Mouse (Mus musculus) G1E-ER4 (cell line): Measurements from ENCODE around the gene Il9. TPM values are rescaled to one million over a fixed set of nuclear protein-coding genes. Genes with fewer than 3 reads are reported as not detected.

Source experiments
- GATA1 ChIP-seq: IDR thresholded peaks from one replicate; pipeline ENCODE4 v1.8.0; 2012; ENCODE audit warnings: low read length, inconsistent platforms
- polyA plus RNA-seq: library from polyadenylated mRNA; stranded (reverse); fragments of >175 nt; gene quantifications from 2 replicates; pipeline ENCODE4 v1.2.3, GENCODE M21; 2012

The Il9 gene
- polyA plus RNA-seq, 1 experiment = not detected

DNA sequence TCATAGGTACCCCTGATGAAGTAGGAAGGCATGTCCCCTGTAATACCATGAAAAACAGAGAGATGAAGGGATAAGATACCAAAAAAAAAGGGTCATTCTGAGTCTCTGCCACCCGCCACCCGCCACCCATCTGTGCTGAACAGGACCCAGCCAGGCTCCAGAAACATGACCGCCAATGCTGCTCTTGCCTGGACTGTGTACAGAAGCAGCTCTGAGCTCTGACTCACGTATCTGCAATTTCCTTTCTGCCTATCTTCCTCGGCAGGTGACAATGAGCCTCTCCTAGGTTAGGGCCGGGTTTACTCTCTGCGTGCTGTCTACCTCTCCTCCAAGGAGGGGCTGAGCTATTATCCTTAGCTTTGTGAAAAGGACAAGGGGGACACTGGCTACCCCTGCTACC is 38.6 kb downstream of the Il9 start:
- no peak for TF ChIP-seq GATA1

DNA sequence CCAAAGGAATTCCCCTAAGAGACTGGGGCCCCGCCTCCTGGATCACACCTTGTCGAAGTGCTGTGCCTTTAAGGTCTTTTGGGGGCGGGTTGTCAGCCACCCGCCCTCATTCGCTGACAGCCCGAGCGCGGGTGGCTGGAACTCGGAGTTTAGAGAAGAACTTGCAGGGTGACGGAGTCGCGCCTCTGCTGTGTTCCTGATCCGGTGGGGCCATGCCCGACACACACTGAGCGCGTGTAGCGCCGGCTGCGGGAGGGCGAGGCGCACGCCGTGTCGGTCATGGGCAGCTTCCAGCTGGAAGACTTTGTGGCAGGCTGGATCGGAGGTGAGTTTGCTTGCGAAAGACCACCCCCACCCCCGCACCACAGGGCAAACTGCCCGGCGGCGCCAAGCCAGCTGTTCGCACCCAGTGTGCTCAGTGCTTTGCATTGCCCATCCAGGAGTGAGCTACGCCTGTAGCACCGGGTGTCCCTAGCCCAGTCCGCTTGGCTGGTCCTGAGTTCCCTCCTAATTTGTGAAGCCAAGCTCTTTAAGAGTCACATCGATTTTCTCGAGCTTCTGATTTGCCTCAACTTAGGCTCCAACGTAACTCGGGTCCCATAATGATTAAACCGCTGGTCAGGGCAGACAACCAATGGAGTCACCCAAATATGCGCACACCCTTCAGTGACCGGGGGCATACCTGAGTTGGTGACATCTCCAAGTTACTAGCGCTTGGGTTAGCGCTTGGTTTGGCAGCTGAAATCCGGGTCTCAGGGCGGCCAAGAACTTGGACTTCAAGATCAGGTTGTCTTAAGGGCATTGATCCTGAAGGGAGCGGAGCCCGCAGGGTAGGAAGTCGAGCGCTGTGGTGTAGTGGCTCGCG is 43.6 kb downstream of the Il9 start, which contains the start of gene Slc25a48:
Slc25a48 (plus strand) TSS at position 145 of the 865 bp plus-strand sequence.
- no peak for TF ChIP-seq GATA1

DNA sequence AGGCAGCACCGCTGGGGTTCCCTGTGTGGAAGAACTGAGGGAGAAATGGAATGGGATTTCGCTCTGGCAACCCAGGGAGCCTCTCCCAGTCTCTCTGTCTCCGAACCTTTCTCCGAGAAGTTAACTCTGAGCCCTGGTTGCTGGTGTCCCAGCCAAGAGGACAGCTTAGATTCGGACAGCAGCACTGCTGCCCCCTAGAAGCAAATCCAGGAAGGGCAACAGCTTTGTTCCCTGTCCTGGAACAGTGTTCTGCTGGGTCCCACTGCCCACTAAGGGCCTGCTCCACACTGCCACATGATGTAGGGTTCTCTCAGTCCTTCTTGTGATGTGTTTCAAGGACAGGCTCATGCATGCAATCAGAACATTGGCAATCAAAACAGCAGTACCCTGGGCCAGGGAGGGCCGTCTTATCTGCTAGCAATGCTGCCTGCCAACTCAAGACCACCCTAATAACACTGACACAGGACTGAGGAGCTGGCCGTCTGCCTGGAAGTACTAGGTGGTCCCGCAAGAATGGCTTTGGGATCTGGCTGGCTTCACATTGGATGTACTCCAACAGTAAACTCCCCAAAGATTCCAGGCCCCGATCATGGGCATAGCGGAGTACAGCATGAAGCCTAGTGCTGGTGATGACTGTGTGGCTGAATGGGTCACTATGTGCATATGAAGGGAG is 46.3 kb downstream of the Il9 start:
- TF ChIP-seq GATA1 = no peak

DNA sequence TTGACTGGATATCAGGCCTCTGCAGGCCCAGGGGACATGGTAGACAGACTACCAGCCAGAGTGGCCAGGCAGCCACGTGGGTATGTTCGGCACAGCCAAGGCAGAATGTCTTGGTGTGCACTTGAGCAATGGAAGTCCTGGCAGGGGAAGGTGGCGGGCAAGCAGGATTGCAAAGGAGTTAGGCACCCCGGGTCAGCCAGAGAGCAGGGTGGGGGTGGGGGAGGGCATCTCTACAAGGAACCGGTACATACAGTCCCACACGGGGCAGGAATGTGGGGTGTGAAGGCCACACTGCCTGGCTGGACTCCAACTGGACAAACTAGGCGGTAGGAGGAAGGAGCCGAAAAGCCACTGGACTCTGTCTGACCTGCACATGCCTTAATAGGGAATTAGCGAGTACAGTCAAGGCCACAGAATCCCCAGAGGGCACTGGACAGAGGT is 47.7 kb downstream of the Il9 start:
- no peak for TF ChIP-seq GATA1

DNA sequence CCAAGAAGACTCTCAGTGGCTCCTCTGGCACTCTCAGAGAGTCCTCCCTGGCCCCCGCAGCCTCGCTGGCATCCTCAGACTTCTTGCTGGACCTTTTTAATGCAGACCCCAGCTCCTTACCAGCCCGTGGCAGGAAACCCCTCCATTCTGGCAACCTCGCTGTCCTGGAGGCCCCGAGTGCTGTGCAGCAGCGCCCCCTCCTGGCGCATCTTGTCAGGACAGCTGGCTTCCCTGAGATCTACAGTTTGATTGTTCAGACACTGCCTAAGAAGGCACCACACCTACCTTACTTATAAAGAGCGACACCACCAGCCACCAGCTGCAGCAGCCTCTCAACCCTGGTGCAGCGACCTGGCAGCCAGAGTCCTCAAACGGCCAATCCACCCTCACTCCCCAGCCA is 48.6 kb downstream of the Il9 start:
- TF ChIP-seq GATA1 = no peak

DNA sequence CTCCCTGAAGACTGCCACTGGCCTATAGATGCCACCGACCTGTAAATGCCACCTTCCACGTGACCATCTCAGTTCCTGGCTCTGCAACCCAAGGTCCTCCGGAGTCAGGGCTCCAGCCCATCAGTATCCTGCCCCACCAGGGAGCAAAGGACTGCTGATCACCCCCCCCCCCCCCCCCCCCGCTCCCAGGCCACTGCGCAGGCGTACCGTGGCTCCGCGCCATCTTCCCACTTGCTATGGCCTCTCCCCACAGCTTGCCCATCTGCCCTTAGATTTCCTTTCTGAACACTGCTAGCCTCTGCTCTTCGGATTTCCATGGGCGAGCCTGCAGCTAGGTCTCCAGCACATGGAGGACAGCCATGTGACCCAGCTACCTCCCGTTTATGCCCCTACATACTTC is 49.5 kb downstream of the Il9 start:
- TF ChIP-seq GATA1 = no peak

Other genes with a start within 250 kb of the Il9 start
- not detected in 2 replicates for gene Neurog1, start 230.1 kb downstream of the Il9 start, polyA plus RNA-seq
- not detected in 2 replicates for gene Cxcl14, start 185.7 kb downstream of the Il9 start, polyA plus RNA-seq
- gene Gm3045, start 55.7 kb downstream of the Il9 start, polyA plus RNA-seq = not detected in 2 replicates
- gene Slc25a48, start 43.9 kb downstream of the Il9 start, polyA plus RNA-seq = not detected in 2 replicates
- not detected in 2 replicates for gene Fbxl21, start 40.2 kb upstream of the Il9 start, polyA plus RNA-seq
- not detected in 2 replicates for gene Lect2, start 66.3 kb upstream of the Il9 start, polyA plus RNA-seq
- gene Tgfbi, start 127.3 kb upstream of the Il9 start, polyA plus RNA-seq = not detected in 2 replicates
- gene Smad5, start 220.8 kb upstream of the Il9 start, polyA plus RNA-seq = 2.7 and 3.5 TPM in 2 replicates